In genomic region chr16:85141404-85141803, GRCm38 (mm10) we compare ENCODE assay signal across 18 mouse cellular contexts. TPM values are rescaled to one million over a fixed set of nuclear protein-coding genes. Genes with fewer than 3 reads are reported as not detected.
DNase-seq lines count a peak whose midpoint lies in the region; TF ChIP-seq lines count a peak whose summit lies in the region.
"Had no signal": no experiment of that assay in that cellular context is flagged by ENCODE, and none has a peak within 500 bp of the region (broad histone marks: within the 10 kb centered on the region; RNA-seq: fewer than 3 reads in every experiment).

No protein-coding gene starts in this region.

- no peak for TF ChIP-seq CTCF in layer of hippocampus, adult 2 months (conservative IDR thresholded peaks at IDR 0.05)
- no peak for TF ChIP-seq CTCF in CH12.LX (conservative IDR thresholded peaks at IDR 0.05 in 1 of 2, IDR thresholded peaks at IDR 0.05 in 1 of 2; ENCODE audit: low read depth in 2 of 2, low read length in 2 of 2)
- TF ChIP-seq CTCF in embryonic fibroblast, embryonic 13.5 days (IDR thresholded peaks at IDR 0.05; ENCODE audit: borderline replicate concordance, insufficient read depth, low read length) = no peak

- peak overlapping the region; percentile 90 for H3K4me2 ChIP-seq in CH12.LX (ENCODE audit: insufficient read depth, low read depth, poor library complexity, severe bottlenecking)
- H3K4me2 ChIP-seq: hindbrain, embryonic 12.5 days; hindbrain, embryonic 15.5 days had no signal

- peak overlapping the region; percentile 18; the same call in 1 of the 2 replicates for H3K27ac ChIP-seq in layer of hippocampus, adult 2 months
- H3K27ac ChIP-seq in CH12.LX (ENCODE audit: insufficient read depth, low read depth) = no peak overlapping the region
- peak overlapping the region; percentile 82 for H3K27ac ChIP-seq in embryonic fibroblast, embryonic 13.5 days (ENCODE audit: insufficient read depth, low read length)
- H3K27ac ChIP-seq: heart, embryonic 10.5 days; hindbrain, embryonic 12.5 days; hindbrain, embryonic 15.5 days had no signal

- peaks cover 0 to 20% of the 10 kb centered on the region in 2 experiments for H3K36me3 ChIP-seq in CH12.LX (replicated peaks in 1 of 2; ENCODE audit: control insufficient read depth in 1 of 2, insufficient read depth in 1 of 2, low read length in 1 of 2)
- H3K36me3 ChIP-seq: G1E; heart, embryonic 10.5 days; hindbrain, embryonic 12.5 days; hindbrain, embryonic 15.5 days had no signal

- peak; percentile 92 for TF ChIP-seq EP300 in CH12.LX (IDR thresholded peaks at IDR 0.05; ENCODE audit: low read length)

- H3K4me1 ChIP-seq in CH12.LX (ENCODE audit: control insufficient read depth in 1 of 2, insufficient read depth in 2 of 2) = peaks cover 16 to 56% of the 10 kb centered on the region in 2 experiments
- peaks cover 23% of the 10 kb centered on the region for H3K4me1 ChIP-seq in embryonic fibroblast, embryonic 13.5 days (ENCODE audit: control insufficient read depth, insufficient read depth, low read length)

- no peak for TF ChIP-seq POLR2A in CH12.LX (IDR thresholded peaks at IDR 0.05; ENCODE audit: low read depth, low read length)
- no peak for TF ChIP-seq POLR2A in embryonic fibroblast, embryonic 13.5 days (IDR thresholded peaks at IDR 0.05; ENCODE audit: low read depth, low read length)

- DNase-seq in layer of hippocampus, adult 2 months (ENCODE audit: low spot score in 2 of 2) = no peak
- DNase-seq in layer of hippocampus, adult 18-20 months (ENCODE audit: low spot score in 2 of 2) = no peak
- DNase-seq in CH12.LX (ENCODE audit: extremely low read depth) = no peak
- DNase-seq in c-Kit-positive CD71-positive TER-119-positive erythroid progenitor cells, embryonic 14.5 days (ENCODE audit: low spot score) = no peak
- no peak for DNase-seq in ovary, postnatal 14 days (ENCODE audit: low spot score)
- DNase-seq: adrenal gland, adult 2 months; adrenal gland, postnatal 14 days; cerebellum, adult 11-12 months; cerebellum, adult 8-10 months; cerebellum, postnatal 14 days; forebrain, postnatal 0 days; gastrocnemius, postnatal 25 days; heart, adult 18-20 months had no signal

- H3K27me3 ChIP-seq in CH12.LX (replicated peaks) = no peaks in the 10 kb centered on the region
- H3K27me3 ChIP-seq: hindbrain, embryonic 12.5 days; hindbrain, embryonic 15.5 days had no signal

- peaks cover 16% of the 10 kb centered on the region for H3K79me2 ChIP-seq in CH12.LX (replicated peaks; ENCODE audit: control insufficient read depth, extremely low read depth, insufficient read depth, poor library complexity, severe bottlenecking)

- in situ Hi-C loops in CH12.LX (cut with MboI; ENCODE audit: low pct_ligation_motif_present, low pct_unique_long_range_greater_than_20kb, low sequenced_read_pairs) = no loop called here

- dilution Hi-C loops in CH12.LX (cut with MboI; ENCODE audit: extremely low pct_ligation_motif_present, extremely low pct_unique_long_range_greater_than_20kb, low sequenced_read_pairs) = no loop called here

- peak overlapping the region; percentile 45 for H3K9ac ChIP-seq in CH12.LX (ENCODE audit: insufficient read depth, low read depth)
- H3K9ac ChIP-seq: forebrain, postnatal 0 days; hindbrain, embryonic 12.5 days; hindbrain, embryonic 15.5 days had no signal

- TF ChIP-seq RAD21 in CH12.LX (IDR thresholded peaks at IDR 0.05; ENCODE audit: low read depth, low read length) = no peak

- no peak overlapping the region for H3K4me3 ChIP-seq in layer of hippocampus, adult 2 months
- H3K4me3 ChIP-seq in CH12.LX (replicated peaks in 1 of 3; ENCODE audit: low read depth in 2 of 3, low read length in 2 of 3, poor library complexity in 1 of 3) = no peak overlapping the region
- H3K4me3 ChIP-seq in embryonic fibroblast, embryonic 13.5 days (ENCODE audit: insufficient read depth, low read length) = no peak overlapping the region
- H3K4me3 ChIP-seq: heart, embryonic 10.5 days; hindbrain, embryonic 12.5 days; hindbrain, embryonic 15.5 days had no signal

- peaks cover 9% of the 10 kb centered on the region for H3K9me3 ChIP-seq in CH12.LX (replicated peaks; ENCODE audit: low read length)
- H3K9me3 ChIP-seq: heart, embryonic 10.5 days; hindbrain, embryonic 12.5 days; hindbrain, embryonic 15.5 days had no signal

TF ChIP-seq in CH12.LX, 34 proteins besides CTCF, POLR2A, EP300 and RAD21:
- no peak for TF ChIP-seq GABPA (IDR thresholded peaks at IDR 0.05; ENCODE audit: insufficient replicate concordance, low read depth, low read length)
- no peak for TF ChIP-seq NRF1 (IDR thresholded peaks at IDR 0.05; ENCODE audit: low read depth, low read length)
- peak; percentile 91 for TF ChIP-seq JUN (IDR thresholded peaks at IDR 0.05; ENCODE audit: insufficient read depth, low read depth, low read length)
- 0 out of 2 replicates have a peak, but pooled peaks have one; percentile 19 for TF ChIP-seq HCFC1 (IDR thresholded peaks at IDR 0.05; ENCODE audit: low read depth, low read length)
- no peak for TF ChIP-seq ZNF384 (IDR thresholded peaks at IDR 0.05; ENCODE audit: low read depth, low read length)
- 0 out of 2 replicates have a peak, but pooled peaks have one; percentile 20 for TF ChIP-seq CHD2 (IDR thresholded peaks at IDR 0.05; ENCODE audit: low read length)
- peak; percentile 84 for TF ChIP-seq RCOR1 (conservative IDR thresholded peaks at IDR 0.05; ENCODE audit: low read depth, low read length)
- TF ChIP-seq BHLHE40 (IDR thresholded peaks at IDR 0.05; ENCODE audit: low read depth, low read length) = peak; percentile 52
- TF ChIP-seq MAZ (IDR thresholded peaks at IDR 0.05; ENCODE audit: low read depth, low read length) = peak; percentile 64; the same call in 1 of the 2 replicates
- TF ChIP-seq IRF4 (IDR thresholded peaks at IDR 0.05; ENCODE audit: low read depth, low read length) = peak; percentile 96
- peak; percentile 87 for TF ChIP-seq MEF2A (IDR thresholded peaks at IDR 0.05; ENCODE audit: borderline replicate concordance, low read depth, low read length)
- TF ChIP-seq TCF12 (IDR thresholded peaks at IDR 0.05; ENCODE audit: low read depth, low read length) = peak; percentile 51; the same call in 1 of the 2 replicates
- 0 out of 2 replicates have a peak, but pooled peaks have one; percentile 12 for TF ChIP-seq ELF1 (IDR thresholded peaks at IDR 0.05; ENCODE audit: low read depth, low read length)
- no peak for TF ChIP-seq ZMIZ1 (IDR thresholded peaks at IDR 0.05; ENCODE audit: low read depth, low read length)
- TF ChIP-seq USF1 (IDR thresholded peaks at IDR 0.05; ENCODE audit: low read depth, low read length) = no peak
- TF ChIP-seq NELFE (IDR thresholded peaks at IDR 0.05; ENCODE audit: low read depth, low read length) = no peak
- TF ChIP-seq ETS1 (conservative IDR thresholded peaks at IDR 0.05; ENCODE audit: low read depth, low read length) = peak; percentile 76
- peak; percentile 93 for TF ChIP-seq JUND (conservative IDR thresholded peaks at IDR 0.05; ENCODE audit: low read depth, low read length)
- no peak for TF ChIP-seq ZC3H11A (IDR thresholded peaks at IDR 0.05; ENCODE audit: low read depth, low read length)

RNA-seq across cellular contexts. Expression of gene App, which starts 32.2 kb away (rescaled TPM):
- 1,000 to 10,000 TPM; 1,175 to 1,228 TPM for total RNA-seq in layer of hippocampus, adult 2 months (2021)
- total RNA-seq in layer of hippocampus, adult 18-20 months (2021) = 1,000 to 10,000 TPM; 1,310 to 1,337 TPM
- total RNA-seq in CH12.LX (2012; rRNA removed) = 54.1 and 99.2 TPM in 2 replicates
- 31.1 and 35.5 TPM in 2 replicates for total RNA-seq in CH12.LX (2014; rRNA removed)
- 81.4 and 84.1 TPM in 2 replicates for polyA plus RNA-seq in CH12.LX (2012; ENCODE audit: insufficient read length, low read depth)
- polyA plus RNA-seq in embryonic fibroblast, embryonic 13.5 days (2011; ENCODE audit: insufficient read length, low read depth, missing spikeins) = 740 and 800 TPM in 2 replicates
- polyA plus RNA-seq: G1E had no signal

Comparison
In these comparisons a context has a peak if more than half of its experiments do, and no peak if none do; other contexts are left out.
1. RNA of gene App, which starts 32.2 kb away (total RNA-seq): 1,310 to 1,337 TPM in layer of hippocampus, adult 18-20 months and 1,175 to 1,228 TPM in layer of hippocampus, adult 2 months; 31.1 to 99.2 TPM in CH12.LX; every median in the first group is over 10 times any median in the second.